Mouse (Mus musculus) cerebellum, adult 11-12 months (tissue): ENCODE results near the gene Klf4.

Source experiments
- DNase-seq: peaks from one replicate; pipeline ENCODE4 v3.0.0; 2022

The Klf4 gene

GRCm38 (mm10) chr4:55523921-55524320 is 8.3 kb downstream of the Klf4 start:
- no peak for DNase-seq

GRCm38 (mm10) chr4:55517438-55517837 is 14.8 kb downstream of the Klf4 start:
- DNase-seq, result no peak

GRCm38 (mm10) chr4:55516048-55516447 is 16.2 kb downstream of the Klf4 start:
- no peak for DNase-seq

- DNase-seq, result peak; percentile 56
Observed at GRCm38 (mm10) chr4:55514733-55515176, 17.5 kb downstream of the Klf4 start.

- DNase-seq, result no peak
Observed at GRCm38 (mm10) chr4:55513615-55514279, 18.5 kb downstream of the Klf4 start.

- no peak for DNase-seq
Observed at GRCm38 (mm10) chr4:55511389-55511788, 20.9 kb downstream of the Klf4 start.

- DNase-seq, result no peak
Observed at GRCm38 (mm10) chr4:55508712-55509111, 23.6 kb downstream of the Klf4 start.

- DNase-seq, result no peak
Observed at GRCm38 (mm10) chr4:55498621-55499020, 33.6 kb downstream of the Klf4 start.

- DNase-seq, result no peak
Observed at GRCm38 (mm10) chr4:55496416-55496815, 35.9 kb downstream of the Klf4 start.

- DNase-seq, result no peak
Observed at GRCm38 (mm10) chr4:55493261-55493660, 39.0 kb downstream of the Klf4 start.

GRCm38 (mm10) chr4:55489328-55489727 is 42.9 kb downstream of the Klf4 start:
- DNase-seq, result no peak

GRCm38 (mm10) chr4:55488604-55489003 is 43.7 kb downstream of the Klf4 start:
- no peak for DNase-seq

- peak; percentile 21 for DNase-seq
Observed at GRCm38 (mm10) chr4:55480322-55480767, 51.9 kb downstream of the Klf4 start.

- no peak for DNase-seq
Observed at GRCm38 (mm10) chr4:55478333-55478732, 53.9 kb downstream of the Klf4 start.

GRCm38 (mm10) chr4:55477933-55478332 is 54.3 kb downstream of the Klf4 start:
- peak; percentile 20 for DNase-seq

GRCm38 (mm10) chr4:55477210-55477759 is 55.0 kb downstream of the Klf4 start:
- DNase-seq, result no peak
